Mouse (Mus musculus): ENCODE data around the gene Sync.

Gene Sync

GRCm38 (mm10) chr4:129303816-129304215, 16.4 kb downstream of the Sync start:
- DNase-seq (ENCODE audit: extremely low spot score, low spot score): no peak

GRCm38 (mm10) chr4:129304306-129304705, 16.9 kb downstream of the Sync start:
- no peak for DNase-seq (ENCODE audit: extremely low spot score, low spot score)

GRCm38 (mm10) chr4:129307936-129308335, 20.5 kb downstream of the Sync start:
- DNase-seq (ENCODE audit: extremely low spot score, low spot score): no peak

- no peak for DNase-seq (ENCODE audit: extremely low spot score, low spot score)
Observed at GRCm38 (mm10) chr4:129313886-129314285, 26.5 kb downstream of the Sync start.

- no peak for DNase-seq (ENCODE audit: extremely low spot score, low spot score)
Observed at GRCm38 (mm10) chr4:129320876-129321275, 33.5 kb downstream of the Sync start.

GRCm38 (mm10) chr4:129322042-129322441, 34.6 kb downstream of the Sync start:
- DNase-seq (ENCODE audit: extremely low spot score, low spot score): no peak

GRCm38 (mm10) chr4:129323491-129323890, 36.1 kb downstream of the Sync start:
- DNase-seq (ENCODE audit: extremely low spot score, low spot score): no peak

GRCm38 (mm10) chr4:129324756-129325155, 37.3 kb downstream of the Sync start:
- DNase-seq (ENCODE audit: extremely low spot score, low spot score): no peak

GRCm38 (mm10) chr4:129326191-129326590, 38.8 kb downstream of the Sync start:
- DNase-seq (ENCODE audit: extremely low spot score, low spot score): no peak

GRCm38 (mm10) chr4:129332846-129333245, 45.4 kb downstream of the Sync start:
- DNase-seq (ENCODE audit: extremely low spot score, low spot score): no peak

- no peak for DNase-seq (ENCODE audit: extremely low spot score, low spot score)
Observed at GRCm38 (mm10) chr4:129334677-129335215, 47.3 kb downstream of the Sync start.

GRCm38 (mm10) chr4:129335216-129336074, 48.0 kb downstream of the Sync start, which contains the start of the genes Rbbp4 and Zbtb8os:
Gene Rbbp4, minus strand, starts transcription at chr4:129335370.
Gene Zbtb8os, plus strand, starts transcription at chr4:129335695.
- DNase-seq (ENCODE audit: extremely low spot score, low spot score): peak; percentile 98

- no peak for DNase-seq (ENCODE audit: extremely low spot score, low spot score)
Observed at GRCm38 (mm10) chr4:129336291-129336690, 48.9 kb downstream of the Sync start.

- no peak for DNase-seq (ENCODE audit: extremely low spot score, low spot score)
Observed at GRCm38 (mm10) chr4:129339743-129340142, 52.3 kb downstream of the Sync start.

GRCm38 (mm10) chr4:129341888-129342287, 54.5 kb downstream of the Sync start:
- DNase-seq (ENCODE audit: extremely low spot score, low spot score): no peak

- DNase-seq (ENCODE audit: extremely low spot score, low spot score): no peak
Observed at GRCm38 (mm10) chr4:129342705-129343104, 55.3 kb downstream of the Sync start.

- DNase-seq (ENCODE audit: extremely low spot score, low spot score): no peak
Observed at GRCm38 (mm10) chr4:129346481-129347154, 59.2 kb downstream of the Sync start.

- peak; percentile 85 for DNase-seq (ENCODE audit: extremely low spot score, low spot score)
Observed at GRCm38 (mm10) chr4:129350644-129351043, 63.2 kb downstream of the Sync start.

GRCm38 (mm10) chr4:129351111-129351510, 63.7 kb downstream of the Sync start:
- DNase-seq (ENCODE audit: extremely low spot score, low spot score): no peak

GRCm38 (mm10) chr4:129353176-129353575, 65.8 kb downstream of the Sync start:
- no peak for DNase-seq (ENCODE audit: extremely low spot score, low spot score)

GRCm38 (mm10) chr4:129354236-129354635, 66.8 kb downstream of the Sync start:
- DNase-seq (ENCODE audit: extremely low spot score, low spot score): no peak

GRCm38 (mm10) chr4:129357613-129358163, 70.3 kb downstream of the Sync start:
- DNase-seq (ENCODE audit: extremely low spot score, low spot score): no peak
